Mouse (Mus musculus) lung, adult 2 months (tissue): ENCODE measurements around the gene Aip. TPM values are rescaled to one million over a fixed set of nuclear protein-coding genes. Genes with fewer than 3 reads are reported as not detected.
A peak's percentile ranks its signal among the peaks of the same experiment; 100 is the strongest.

Experiments
- DNase-seq: peaks from one replicate; pipeline ENCODE4 v3.0.0; 2022
- H3K4me1 ChIP-seq: fragments of 200-500 bp; 2 replicates; pipeline ENCODE4 v1.6.1; 2011; ENCODE audit warnings: low read length; ENCODE audit not compliant: control insufficient read depth, insufficient read depth
- H3K4me3 ChIP-seq: fragments of 200-500 bp; replicated peaks from 2 replicates; pipeline ENCODE3; 2011; ENCODE audit warnings: low read depth, mild to moderate bottlenecking, control low read depth, low read length; ENCODE audit errors: extremely low read depth
- CTCF ChIP-seq: fragments of 200-500 bp; IDR thresholded peaks from 2 replicates; pipeline ENCODE4 v1.5.1; 2011; ENCODE audit warnings: mild to moderate bottlenecking, low read length, control low read depth; ENCODE audit not compliant: insufficient read depth
- POLR2A ChIP-seq: fragments of 200-500 bp; IDR thresholded peaks from 2 replicates; pipeline ENCODE4 v1.6.1; 2011; ENCODE audit warnings: low read depth, mild to moderate bottlenecking, control low read depth, low read length, borderline replicate concordance; ENCODE audit errors: extremely low read depth
- WGBS: fragments of 180-500 bp; shearing (Covaris S2); methylation state at CpG from one replicate; pipeline ENCODE4 v1.1.7; 2018; 5-methylcytosine and 5-hydroxymethylcytosine counted together
- polyA plus RNA-seq: library from polyadenylated mRNA; depleted of rRNA; stranded (reverse); fragments of >200 nt; gene quantifications from 2 replicates; pipeline ENCODE4 v1.2.3, GENCODE M21; 2012

Aip gene
- polyA plus RNA-seq, 1 experiment, result 123 TPM

DNA sequence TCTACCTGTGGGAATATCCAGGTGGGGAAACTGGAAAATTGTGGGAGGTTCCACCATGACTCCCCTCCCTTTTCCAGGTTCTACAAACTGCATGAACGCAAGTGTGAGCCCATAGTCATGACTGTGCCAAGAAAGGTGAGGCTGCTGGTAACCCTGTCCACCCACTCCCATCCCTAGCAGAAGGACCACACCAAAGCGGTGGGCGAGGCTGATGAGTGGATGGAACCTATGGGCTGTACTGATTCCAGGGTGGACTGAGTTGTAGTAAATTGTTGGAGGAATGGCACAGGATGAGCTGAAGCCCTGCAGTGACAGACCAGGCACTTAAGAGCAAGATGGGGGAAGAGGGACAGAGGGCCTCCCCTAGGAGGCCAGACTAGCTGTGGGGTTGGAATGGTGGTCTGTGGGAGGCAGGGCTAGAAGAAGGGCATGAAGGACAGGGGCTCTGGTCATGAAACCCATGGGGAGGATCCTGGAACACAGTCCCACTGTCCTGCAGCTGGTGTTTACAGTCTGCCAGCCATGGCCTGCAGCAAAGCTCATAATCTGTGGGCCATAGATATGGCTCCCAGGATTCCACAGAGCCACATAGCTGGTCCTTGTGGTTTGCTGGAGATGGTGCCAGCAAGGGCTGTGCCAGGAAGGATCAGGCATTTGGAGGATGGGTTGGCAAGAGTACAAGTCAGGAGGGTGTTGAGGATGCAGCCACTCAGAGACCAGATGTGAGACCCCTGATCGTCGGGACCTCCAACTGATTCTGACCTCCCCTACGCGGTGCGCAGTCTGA is 27.0 kb upstream of the Aip start:
- H3K4me3 ChIP-seq, result no peak overlapping the region
- peaks cover 10% of the 10 kb centered on the region for H3K4me1 ChIP-seq
- 82% methylated on average over 8 of the region's 8 CpGs for WGBS
- TF ChIP-seq CTCF (no peak), POLR2A (no peak)
- no peak for DNase-seq

GRCm38 (mm10) chr19:4151898-4152297 is 26.2 kb upstream of the Aip start:
- WGBS, result 82% methylated on average over 5 of the region's 5 CpGs
- TF ChIP-seq POLR2A (no peak), CTCF (no peak)
- H3K4me3 ChIP-seq, result no peak overlapping the region
- peaks cover 10% of the 10 kb centered on the region for H3K4me1 ChIP-seq
- no peak for DNase-seq

DNA sequence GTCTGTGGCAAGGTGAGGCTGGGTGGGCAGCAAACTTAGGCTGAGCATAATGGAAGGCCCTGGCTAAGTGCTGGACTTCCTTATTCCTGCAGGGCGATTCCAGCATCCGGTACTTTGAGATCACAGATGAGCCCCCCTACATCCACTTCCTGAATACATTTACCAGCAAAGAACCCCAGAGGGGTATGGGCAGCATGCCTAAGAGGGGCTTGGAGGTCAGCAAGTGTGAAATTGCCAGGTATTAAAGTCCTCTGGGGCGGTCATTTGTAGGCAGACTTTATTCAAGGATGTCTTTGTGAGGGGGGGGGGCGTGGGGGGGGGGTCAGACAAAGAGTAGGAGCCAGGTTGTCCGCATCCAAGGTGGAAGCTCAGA is 25.8 kb upstream of the Aip start:
- no peak for DNase-seq
- TF ChIP-seq POLR2A (no peak), CTCF (no peak)
- 72% methylated on average over 5 of the region's 5 CpGs for WGBS
- H3K4me3 ChIP-seq, result no peak overlapping the region
- H3K4me1 ChIP-seq, result peaks cover 10% of the 10 kb centered on the region

DNA sequence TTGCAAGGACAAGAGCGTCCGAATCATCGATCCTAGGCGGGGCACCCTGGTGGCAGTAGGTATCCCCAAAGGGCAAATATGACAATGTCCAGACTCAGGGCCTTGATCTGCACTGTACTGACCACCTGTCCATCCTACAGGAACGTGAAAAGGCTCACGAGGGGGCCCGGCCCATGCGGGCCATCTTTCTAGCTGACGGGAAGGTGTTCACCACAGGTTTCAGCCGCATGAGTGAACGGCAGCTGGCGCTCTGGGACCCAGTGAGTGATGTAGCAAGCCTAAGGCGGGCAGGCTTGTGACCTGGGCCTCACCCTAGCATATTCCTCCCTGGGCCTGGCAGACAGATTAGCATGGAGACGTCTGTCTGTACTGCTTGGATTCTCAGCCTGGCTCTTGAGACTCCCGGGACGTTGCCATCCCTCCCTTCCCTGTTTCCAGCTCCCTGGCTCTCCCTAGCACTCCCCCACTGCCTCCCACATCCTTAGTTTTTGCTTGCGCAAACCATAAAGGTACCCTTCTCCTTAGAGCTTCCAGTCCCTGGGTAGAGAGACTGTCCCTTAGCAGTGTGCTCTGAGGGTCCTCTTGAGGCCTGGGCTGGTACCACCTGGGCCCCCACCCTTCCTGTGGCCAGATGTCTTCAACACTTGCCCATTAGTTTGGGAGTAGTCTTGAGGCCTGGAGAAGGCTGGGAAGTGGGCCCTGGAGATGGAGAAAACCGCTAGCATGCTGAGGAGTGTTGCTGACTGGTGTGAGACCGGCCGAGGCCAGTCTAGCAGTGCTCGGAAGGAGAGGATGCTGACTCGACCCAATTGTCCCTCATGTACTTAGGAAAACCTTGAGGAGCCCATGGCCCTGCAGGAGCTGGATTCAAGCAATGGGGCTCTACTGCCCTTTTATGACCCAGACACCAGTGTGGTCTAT is 25.2 kb upstream of the Aip start:
- TF ChIP-seq POLR2A (no peak), CTCF (no peak)
- WGBS, result 85% methylated on average over 22 of the region's 22 CpGs
- Histone ChIP-seq H3K4me3 (no peak overlapping the region), H3K4me1 (peaks cover 10% of the 10 kb centered on the region)
- no peak for DNase-seq

- Histone ChIP-seq H3K4me3 (no peak overlapping the region), H3K4me1 (peaks cover 10% of the 10 kb centered on the region)
- TF ChIP-seq CTCF, result no peak
- TF ChIP-seq POLR2A, result no peak
- no peak for DNase-seq
- 91% methylated on average over 17 of the region's 17 CpGs for WGBS
Observed at GRCm38 (mm10) chr19:4149764-4150461, 24.3 kb upstream of the Aip start.

DNA sequence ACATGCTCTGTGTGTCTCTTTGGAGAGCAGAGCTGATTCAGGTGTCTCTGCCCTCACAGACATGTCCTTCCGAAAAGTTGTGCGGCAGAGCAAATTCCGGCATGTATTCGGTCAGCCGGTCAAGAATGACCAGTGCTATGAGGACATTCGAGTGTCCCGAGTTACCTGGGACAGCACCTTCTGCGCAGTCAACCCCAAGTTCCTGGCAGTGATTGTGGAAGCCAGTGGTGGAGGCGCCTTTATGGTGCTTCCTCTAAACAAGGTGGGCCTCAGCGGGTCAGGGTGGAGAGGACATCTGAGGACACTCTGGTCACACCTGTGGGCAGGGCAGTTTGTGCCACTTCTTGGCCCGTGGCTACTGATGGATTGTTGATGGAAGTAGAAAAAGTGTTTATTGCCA is 23.6 kb upstream of the Aip start:
- Histone ChIP-seq H3K4me3 (peak overlapping the region; percentile 76), H3K4me1 (peaks cover 10% of the 10 kb centered on the region)
- no peak for DNase-seq
- WGBS, result 65% methylated on average over 11 of the region's 11 CpGs
- TF ChIP-seq POLR2A, result no peak
- no peak for TF ChIP-seq CTCF

DNA sequence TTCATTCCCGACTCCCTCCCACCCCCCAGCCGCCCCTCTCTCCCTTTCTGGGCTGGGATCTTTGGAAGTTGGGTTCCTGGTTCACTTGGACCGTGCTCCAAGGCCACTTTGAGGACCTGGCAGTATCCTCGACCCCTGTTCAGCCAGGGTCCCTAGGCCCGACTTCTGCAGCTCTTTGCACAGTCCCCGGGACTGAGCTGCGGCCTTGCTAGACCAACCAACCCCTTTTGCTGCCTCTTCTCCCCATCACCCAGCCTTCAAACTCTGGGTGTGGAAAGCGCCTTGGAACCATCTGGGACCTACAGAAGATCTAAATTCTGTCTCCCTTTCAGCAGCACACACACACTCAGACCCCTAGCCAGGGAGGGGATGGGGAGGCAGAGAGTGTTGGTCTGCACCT is 23.2 kb upstream of the Aip start:
- DNase-seq, result no peak
- Histone ChIP-seq H3K4me3 (peak overlapping the region; percentile 76), H3K4me1 (peaks cover 10% of the 10 kb centered on the region)
- 2% methylated on average over 8 of the region's 8 CpGs for WGBS
- TF ChIP-seq POLR2A (no peak), CTCF (no peak)

- peak; percentile 99 for DNase-seq
- Histone ChIP-seq H3K4me3 (peak within 1 kb of the TSS; percentile 76), H3K4me1 (peaks cover 10% of the 10 kb centered on the region)
- TF ChIP-seq POLR2A, result peak; percentile 84
- no peak for TF ChIP-seq CTCF
- WGBS, result under 1% methylated on average over 31 of the region's 33 CpGs
Observed at GRCm38 (mm10) chr19:4148491-4148806, 22.8 kb upstream of the Aip start, which contains the start of gene Coro1b. Coro1b (plus strand) TSS chr19:4148619.

DNA sequence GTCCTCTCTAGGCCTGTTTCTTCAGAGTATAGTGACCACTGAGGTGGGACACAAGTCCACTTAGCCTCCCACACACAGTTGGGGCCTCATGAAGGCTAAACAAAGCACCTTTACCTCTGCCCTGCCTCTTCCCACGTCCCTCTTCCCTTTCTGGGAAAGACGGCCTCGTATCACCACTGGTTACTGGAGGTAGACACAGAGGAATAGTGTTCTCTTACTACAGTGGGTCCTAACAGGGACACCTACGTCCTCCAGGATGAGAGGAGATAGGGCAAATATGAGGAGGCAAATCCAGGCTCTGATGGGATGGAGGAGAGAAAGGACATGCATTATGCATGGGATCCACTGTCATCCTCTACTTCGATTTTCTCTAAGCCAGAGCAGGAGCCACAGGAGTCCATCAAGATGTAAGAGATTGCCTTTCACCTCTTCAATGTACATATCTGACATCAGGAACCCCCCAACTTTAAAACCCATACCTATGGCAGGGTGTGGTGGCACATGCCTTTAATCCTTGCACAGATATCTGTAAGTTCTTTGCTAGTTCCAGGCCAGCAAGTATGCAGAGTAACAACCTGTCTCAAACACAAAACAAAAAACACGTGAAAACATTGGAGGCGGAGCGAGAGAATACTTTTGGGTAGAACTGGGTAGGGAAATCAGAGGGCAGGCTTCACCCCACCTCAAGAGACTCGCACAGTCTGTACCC is 22.3 kb upstream of the Aip start:
- Histone ChIP-seq H3K4me1 (peaks cover 10% of the 10 kb centered on the region), H3K4me3 (no peak overlapping the region)
- 41% methylated on average over 9 of the region's 9 CpGs for WGBS
- no peak for DNase-seq
- no peak for TF ChIP-seq POLR2A
- TF ChIP-seq CTCF, result no peak
